Mouse (Mus musculus) kidney, adult 2 months (tissue): ENCODE data around the gene Trim11. TPM values are rescaled to one million over a fixed set of nuclear protein-coding genes. Genes with fewer than 3 reads are reported as not detected.

Experiments
- DNase-seq: peaks from one replicate; pipeline ENCODE4 v3.0.0; 2021
- H3K27ac ChIP-seq: fragments of 200-500 bp; 2 replicates; pipeline ENCODE4 v1.5.1; 2012; ENCODE audit warnings: low read depth, low read length, control low read depth, inconsistent platforms; ENCODE audit not compliant: insufficient read depth
- H3K27me3 ChIP-seq: fragments of 200-500 bp; replicated peaks from 2 replicates; pipeline ENCODE4 v1.6.1; 2012; ENCODE audit warnings: mild to moderate bottlenecking, moderate library complexity, low read length, inconsistent platforms; ENCODE audit not compliant: control insufficient read depth, insufficient read depth
- H3K36me3 ChIP-seq: fragments of 200-500 bp; 2 replicates; pipeline ENCODE4 v1.6.1; 2012; ENCODE audit warnings: mild to moderate bottlenecking, moderate library complexity, low read length, inconsistent platforms; ENCODE audit not compliant: control insufficient read depth, insufficient read depth
- H3K4me1 ChIP-seq: fragments of 200-500 bp; 2 replicates; pipeline ENCODE4 v1.6.1; 2011; ENCODE audit warnings: low read length; ENCODE audit not compliant: control insufficient read depth, insufficient read depth
- H3K4me3 ChIP-seq: fragments of 200-500 bp; 2 replicates; pipeline ENCODE4 v1.5.1; 2011; ENCODE audit warnings: mild to moderate bottlenecking, low read depth, low read length, control low read depth; ENCODE audit not compliant: insufficient read depth
- CTCF ChIP-seq: fragments of 200-500 bp; conservative IDR thresholded peaks from 2 replicates; pipeline ENCODE4 v1.5.1; 2011; ENCODE audit warnings: low read depth, mild to moderate bottlenecking, control low read depth, low read length, moderate library complexity, mixed read lengths; ENCODE audit not compliant: insufficient read depth, insufficient read length
- POLR2A ChIP-seq: fragments of 200-500 bp; IDR thresholded peaks from one replicate; pipeline ENCODE4 v1.6.1; 2011; ENCODE audit warnings: low read depth, low read length, control low read depth
- WGBS: fragments of 180-500 bp; shearing (Covaris S2); methylation state at CpG from one replicate; pipeline ENCODE4 v1.1.7; 2018; 5-methylcytosine and 5-hydroxymethylcytosine counted together
- polyA plus RNA-seq: library from polyadenylated mRNA; depleted of rRNA; stranded (reverse); fragments of >200 nt; gene quantifications from 2 replicates; pipeline ENCODE4 v1.2.3, GENCODE M21; 2012

Gene Trim11
- polyA plus RNA-seq, 1 experiment = 19.4 TPM

DNA sequence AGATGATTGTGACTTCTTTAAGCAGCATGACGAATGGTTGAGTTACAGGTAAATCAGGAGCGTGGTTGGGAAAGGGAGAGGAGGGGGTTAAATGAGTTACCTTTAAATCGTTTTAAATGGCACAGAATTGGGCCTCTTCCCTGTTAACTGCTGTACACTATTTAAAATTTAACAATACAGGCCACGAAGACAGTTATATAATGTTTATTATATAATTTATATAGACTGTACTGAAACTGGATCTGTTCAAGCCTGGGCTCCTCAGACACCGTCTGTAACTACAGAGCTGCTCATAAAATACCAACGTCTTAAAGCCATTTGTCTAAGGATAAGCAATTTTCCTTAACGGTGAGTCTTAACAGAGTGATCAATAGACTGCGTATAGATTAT, 22.0 kb upstream of the Trim11 start:
- no peaks in the 10 kb centered on the region for H3K27me3 ChIP-seq
- 11% methylated on average over 8 of the region's 8 CpGs for WGBS
- no peak for TF ChIP-seq CTCF
- TF ChIP-seq POLR2A = no peak
- H3K4me1 ChIP-seq = peaks cover 9% of the 10 kb centered on the region; the same call in 1 of the 2 replicates
- H3K27ac ChIP-seq = peak overlapping the region; percentile 3; the same call in 1 of the 2 replicates
- no peaks in the 10 kb centered on the region for H3K36me3 ChIP-seq
- H3K4me3 ChIP-seq = peak overlapping the region; percentile 81; the same call in 1 of the 2 replicates
- DNase-seq = no peak

DNA sequence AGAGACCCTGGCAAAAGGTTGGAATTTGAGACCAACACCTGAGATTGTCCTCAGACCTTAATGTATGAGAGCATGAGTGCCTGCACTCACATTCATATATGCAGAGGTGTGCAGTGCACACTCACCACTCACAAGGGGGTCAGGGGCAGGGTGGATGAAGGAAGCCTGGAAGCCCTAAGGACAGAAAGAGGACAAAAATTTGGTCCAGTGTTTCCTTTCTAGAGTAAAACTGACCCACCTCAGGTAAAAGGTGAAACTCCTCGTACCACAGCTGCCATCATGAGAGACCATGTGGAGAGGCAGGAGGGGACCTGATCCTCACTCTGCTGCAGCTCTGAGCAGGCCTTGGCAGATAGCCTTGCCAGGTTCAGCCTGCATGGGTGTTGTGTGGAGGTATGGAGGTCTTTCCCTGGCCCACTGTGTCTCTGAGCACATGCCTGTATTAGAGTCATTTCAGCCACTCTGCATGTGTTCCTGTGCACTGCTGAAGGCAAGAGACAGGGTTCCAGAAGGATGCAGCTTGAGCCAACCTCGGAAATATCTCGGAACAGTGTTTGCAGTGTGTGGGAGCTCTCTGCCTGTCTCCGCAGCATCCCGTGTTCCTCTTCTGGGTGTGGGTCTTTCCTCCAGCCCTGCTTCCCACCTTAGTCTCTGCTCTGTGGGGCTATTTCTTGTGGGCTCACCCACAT, 20.5 kb upstream of the Trim11 start:
- Histone ChIP-seq H3K36me3 (no peaks in the 10 kb centered on the region), H3K27me3 (no peaks in the 10 kb centered on the region), H3K4me3 (no peak overlapping the region), H3K4me1 (peaks cover 9% of the 10 kb centered on the region; the same call in 1 of the 2 replicates), H3K27ac (no peak overlapping the region)
- no peak for TF ChIP-seq CTCF
- no peak for TF ChIP-seq POLR2A
- 80% methylated on average over 5 of the region's 5 CpGs for WGBS
- DNase-seq = no peak

DNA sequence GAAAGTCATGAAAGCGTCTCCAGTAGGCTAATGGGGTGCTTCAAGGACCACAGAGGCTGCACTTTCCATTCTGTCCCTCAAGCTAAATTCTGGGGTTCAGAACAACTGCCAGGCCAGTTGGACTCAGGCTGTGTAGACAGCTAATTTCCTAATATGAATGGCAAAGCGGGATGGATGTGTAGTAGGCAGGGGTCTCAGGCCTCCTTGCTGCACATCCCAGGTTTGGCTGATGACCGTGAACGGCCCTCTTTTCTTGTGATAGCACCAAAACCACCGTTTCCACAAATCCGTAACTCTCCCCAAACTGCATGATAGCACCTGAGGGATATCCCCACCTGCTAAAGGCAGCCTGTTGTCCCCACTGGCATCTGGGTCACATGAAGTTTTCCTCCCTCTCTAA, 19.4 kb upstream of the Trim11 start:
- TF ChIP-seq CTCF = no peak
- no peak for TF ChIP-seq POLR2A
- DNase-seq = no peak
- 90% methylated on average over 6 of the region's 6 CpGs for WGBS

DNA sequence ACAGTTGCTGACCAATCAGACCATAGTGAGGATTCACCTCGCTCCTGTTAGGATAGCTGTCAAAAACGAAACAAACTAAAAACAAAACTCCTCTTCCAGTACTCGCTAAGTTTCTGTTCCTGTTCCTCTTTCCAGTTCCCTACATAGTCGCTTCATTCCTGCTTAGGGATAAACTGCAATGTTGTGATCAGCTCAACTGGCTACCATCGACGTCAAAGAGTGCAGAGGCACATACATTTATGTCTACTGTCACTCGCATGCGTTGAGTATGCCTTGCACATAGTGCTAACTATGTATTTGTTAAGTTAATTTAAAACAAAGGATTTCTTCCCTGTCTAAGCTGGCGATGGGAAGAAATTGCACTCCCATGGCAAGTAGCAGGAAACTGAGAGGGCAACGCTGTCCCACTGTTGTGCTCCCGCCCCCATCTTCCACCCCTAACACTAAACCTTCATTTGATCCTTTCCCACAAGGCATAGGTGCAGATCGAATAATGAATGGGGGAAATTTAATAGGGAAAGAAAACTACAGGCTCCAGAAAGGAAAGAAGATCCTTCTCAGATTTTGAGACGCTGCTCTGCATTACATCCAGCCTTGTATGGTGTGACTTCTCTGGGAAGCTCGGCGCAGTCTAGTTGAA, 18.6 kb upstream of the Trim11 start:
- 27% methylated on average over 15 of the region's 15 CpGs for WGBS

More for the DNA sequence above, 19.4 kb upstream of the Trim11 start:
- peaks cover 9% of the 10 kb centered on the region; the same call in 1 of the 2 replicates for H3K4me1 ChIP-seq
- H3K36me3 ChIP-seq = no peaks in the 10 kb centered on the region
- H3K4me3 ChIP-seq = no peak overlapping the region
- H3K27me3 ChIP-seq = no peaks in the 10 kb centered on the region
- H3K27ac ChIP-seq = no peak overlapping the region

DNA sequence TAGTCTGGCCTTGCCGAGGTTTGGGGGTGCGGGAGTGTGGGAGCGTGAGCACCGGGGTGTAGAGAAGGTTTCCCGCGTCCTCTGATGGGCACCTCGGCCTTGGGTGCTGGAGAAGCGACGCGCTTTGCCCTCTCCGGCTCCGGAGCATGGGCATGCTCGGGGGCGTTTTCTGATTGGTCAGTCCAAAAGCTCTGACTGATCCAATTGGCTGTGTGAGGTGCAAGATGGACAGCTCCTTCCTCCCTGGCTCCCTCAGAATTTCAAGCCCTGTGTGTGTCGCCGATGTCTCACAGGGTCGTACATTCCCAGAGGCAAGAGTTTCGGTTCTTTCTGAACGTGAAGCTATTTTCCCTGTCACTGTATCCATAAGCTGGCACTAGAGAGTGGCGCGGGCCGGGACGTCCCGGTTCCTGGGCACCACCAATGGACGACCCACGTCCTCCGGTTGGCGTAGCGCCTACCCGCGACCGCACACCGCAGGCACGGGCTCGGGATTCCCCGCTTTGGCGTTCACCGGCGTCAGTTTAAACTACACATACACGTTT, 17.9 kb upstream of the Trim11 start:
- DNase-seq = peak; percentile 94

More for the DNA sequence above, 18.6 kb upstream of the Trim11 start:
- no peak for DNase-seq
- no peak for TF ChIP-seq CTCF
- no peak for TF ChIP-seq POLR2A
- Histone ChIP-seq H3K4me3 (no peak overlapping the region), H3K27me3 (no peaks in the 10 kb centered on the region), H3K4me1 (peaks cover 7% of the 10 kb centered on the region; the same call in 1 of the 2 replicates), H3K36me3 (no peaks in the 10 kb centered on the region), H3K27ac (no peak overlapping the region)

DNA sequence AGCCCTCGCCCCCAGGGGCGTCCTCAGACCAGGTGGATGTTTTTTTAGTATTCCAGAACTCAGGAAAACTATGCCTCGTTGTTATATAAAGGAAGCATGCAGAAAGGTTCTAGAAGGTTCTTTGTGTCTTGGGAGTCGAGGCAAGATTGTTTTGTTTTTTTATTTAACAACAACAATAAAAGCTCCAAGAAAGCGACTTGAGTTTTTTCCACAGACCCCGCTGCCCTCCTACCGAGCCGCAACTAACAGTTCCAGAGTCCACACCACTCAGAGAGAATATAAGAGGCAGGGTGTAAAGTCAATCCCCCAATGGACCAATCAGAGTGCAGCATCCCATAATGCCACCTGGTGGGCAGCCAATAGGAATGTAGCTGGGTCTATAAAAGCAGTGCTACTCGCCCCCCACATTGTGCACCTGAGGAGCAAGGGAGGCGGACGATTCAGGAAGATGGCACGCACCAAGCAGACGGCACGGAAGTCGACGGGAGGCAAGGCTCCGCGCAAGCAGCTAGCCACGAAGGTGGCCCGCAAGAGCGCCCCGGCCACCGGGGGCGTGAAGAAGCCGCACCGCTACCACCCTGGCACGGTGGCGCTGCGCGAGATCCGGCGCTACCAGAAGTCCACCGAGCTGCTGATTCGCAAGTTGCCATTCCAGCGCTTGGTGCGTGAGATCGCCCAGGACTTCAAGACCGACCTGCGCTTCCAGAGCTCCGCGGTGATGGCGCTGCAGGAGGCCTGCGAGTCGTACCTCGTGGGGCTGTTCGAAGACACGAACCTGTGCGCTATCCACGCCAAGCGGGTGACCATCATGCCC, 16.3 kb upstream of the Trim11 start:
- Histone ChIP-seq H3K27me3 (no peaks in the 10 kb centered on the region), H3K4me1 (0 out of 2 replicates have a peak, but pooled peaks cover 2% of the 10 kb centered on the region), H3K27ac (no peak overlapping the region), H3K36me3 (no peaks in the 10 kb centered on the region), H3K4me3 (no peak overlapping the region)
- WGBS = 66% methylated on average over 50 of the region's 50 CpGs
- no peak for TF ChIP-seq CTCF
- no peak for TF ChIP-seq POLR2A
- no peak for DNase-seq

More for the DNA sequence above, 17.9 kb upstream of the Trim11 start:
- peaks cover 7% of the 10 kb centered on the region; the same call in 1 of the 2 replicates for H3K4me1 ChIP-seq
- peak overlapping the region; percentile 56 for H3K4me3 ChIP-seq
- H3K36me3 ChIP-seq = no peaks in the 10 kb centered on the region
- TF ChIP-seq CTCF (peak; percentile 31; the same call in 1 of the 2 replicates), POLR2A (no peak)
- WGBS = under 1% methylated on average over 40 of the region's 40 CpGs
- no peak overlapping the region for H3K27ac ChIP-seq
- H3K27me3 ChIP-seq = no peaks in the 10 kb centered on the region
